Mouse (Mus musculus) bone marrow macrophage, adult 2 months (primary cell): ENCODE measurements around the gene Ppp4r1. TPM values are rescaled to one million over a fixed set of nuclear protein-coding genes. Genes with fewer than 3 reads are reported as not detected.
A peak's percentile ranks its signal among the peaks of the same experiment; 100 is the strongest.

Source experiments
- H3K27ac ChIP-seq: 2 replicates; pipeline ENCODE4 v1.5.1; 2012; ENCODE audit warnings: low read depth, low read length; ENCODE audit not compliant: insufficient read depth
- H3K4me1 ChIP-seq: 2 replicates; pipeline ENCODE4 v1.6.1; 2012; ENCODE audit warnings: low read length; ENCODE audit not compliant: control insufficient read depth, insufficient read depth
- H3K4me3 ChIP-seq: 2 replicates; pipeline ENCODE4 v1.5.1; 2012; ENCODE audit warnings: mild to moderate bottlenecking, low read length, moderate library complexity; ENCODE audit not compliant: insufficient read depth
- CTCF ChIP-seq: IDR thresholded peaks from 2 replicates; pipeline ENCODE4 v1.5.1; 2012; ENCODE audit warnings: low read depth, mild to moderate bottlenecking, low read length, moderate library complexity
- POLR2A ChIP-seq: IDR thresholded peaks from 2 replicates; pipeline ENCODE4 v1.6.1; 2012; ENCODE audit warnings: mild to moderate bottlenecking, low read depth, low read length, borderline replicate concordance
- polyA plus RNA-seq: library from polyadenylated mRNA; stranded (reverse); fragments of >200 nt; gene quantifications from 2 replicates; pipeline ENCODE4 v1.2.4, GENCODE M21; 2012; ENCODE audit not compliant: missing spikeins, insufficient read depth, insufficient read length

Gene Ppp4r1
- polyA plus RNA-seq, 1 experiment, result 58.9 TPM

DNA sequence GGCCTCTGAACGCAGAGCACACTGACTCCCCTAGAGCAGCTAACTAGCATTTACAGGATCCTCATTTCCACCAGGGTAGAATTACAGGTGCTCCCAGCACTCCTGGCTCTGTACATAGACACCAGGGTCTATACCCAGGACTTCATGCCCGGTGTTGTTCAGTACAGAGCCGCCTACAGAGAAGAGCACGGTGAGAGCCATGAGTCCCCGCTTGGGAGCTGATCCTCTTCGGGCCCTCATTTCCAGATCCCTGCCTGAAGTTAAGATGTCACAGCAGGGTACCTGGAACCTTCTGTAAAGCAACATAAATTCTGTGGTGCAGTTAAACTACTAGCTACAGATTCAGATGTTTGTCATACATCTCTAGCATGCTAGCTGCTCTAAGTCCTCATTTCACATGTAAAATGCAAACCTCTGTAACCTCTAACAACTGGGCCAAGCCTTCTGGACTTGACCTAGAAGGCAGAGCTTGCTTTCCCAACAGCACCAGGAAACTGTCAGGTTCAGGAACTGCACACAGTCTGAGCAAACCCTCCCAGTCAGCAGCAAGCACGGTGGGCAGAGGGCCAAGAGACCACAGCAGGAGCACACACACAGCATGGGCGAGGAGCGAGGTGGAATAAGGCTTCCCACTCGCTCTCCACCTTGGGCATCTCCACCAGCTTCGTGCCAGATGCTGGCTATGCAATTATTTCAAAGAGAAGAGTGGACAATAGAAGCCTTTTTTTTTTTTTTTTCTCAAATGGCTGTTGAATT is 65.5 kb downstream of the Ppp4r1 start:
- no peak overlapping the region for H3K4me3 ChIP-seq
- peaks cover 3% of the 10 kb centered on the region for H3K4me1 ChIP-seq
- no peak for TF ChIP-seq POLR2A
- no peak for TF ChIP-seq CTCF
- no peak overlapping the region for H3K27ac ChIP-seq

- TF ChIP-seq CTCF (no peak), POLR2A (no peak)
These were observed 68.1 kb downstream of the Ppp4r1 start for GRCm38 (mm10) chr17:65850487-65850886.

DNA sequence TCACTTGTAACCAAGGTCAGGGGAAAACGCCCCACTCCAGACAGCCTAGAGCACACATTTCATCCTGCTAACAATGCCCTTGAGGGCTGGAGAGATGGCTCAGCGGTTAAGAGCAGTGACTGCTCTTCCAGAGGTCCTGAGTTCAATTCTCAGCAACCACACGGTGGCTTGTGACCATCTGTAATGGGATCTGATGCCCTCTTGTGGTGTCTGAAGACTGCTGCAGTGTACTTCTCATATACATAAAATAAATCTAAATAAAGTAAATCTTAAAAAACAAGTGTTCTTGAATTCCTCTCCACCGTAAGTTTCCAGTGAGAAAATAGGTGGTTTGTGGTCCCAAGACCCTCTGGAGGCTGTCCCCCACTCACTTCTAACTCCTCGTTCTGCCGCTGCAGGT is 69.4 kb downstream of the Ppp4r1 start:
- no peak for TF ChIP-seq POLR2A
- TF ChIP-seq CTCF, result no peak
- H3K27ac ChIP-seq, result no peak overlapping the region
- no peak overlapping the region for H3K4me3 ChIP-seq
- H3K4me1 ChIP-seq, result peaks cover 21% of the 10 kb centered on the region

More at GRCm38 (mm10) chr17:65850487-65850886, 68.1 kb downstream of the Ppp4r1 start:
- Histone ChIP-seq H3K4me1 (peaks cover 21% of the 10 kb centered on the region), H3K27ac (no peak overlapping the region), H3K4me3 (no peak overlapping the region)

DNA sequence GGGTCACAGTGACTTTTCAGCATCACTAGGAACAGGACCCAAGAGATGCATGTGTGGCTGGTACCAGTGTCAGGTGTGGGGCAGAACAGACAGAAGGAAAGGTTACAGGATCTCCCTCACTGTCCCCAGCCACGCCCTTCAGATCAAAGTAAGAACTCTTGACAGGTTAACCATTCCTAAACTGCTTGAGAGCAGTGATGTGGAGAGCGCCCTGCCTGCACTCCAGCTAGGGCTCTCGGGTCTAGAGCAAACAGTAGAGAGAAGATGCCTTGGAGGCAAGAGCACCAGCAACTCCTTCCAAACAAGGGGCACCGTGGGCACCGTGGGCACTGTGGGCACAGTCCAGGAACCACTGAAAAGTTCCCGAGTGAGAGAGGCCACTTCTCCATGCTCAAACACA is 71.0 kb downstream of the Ppp4r1 start:
- no peak for TF ChIP-seq CTCF
- no peak for TF ChIP-seq POLR2A
- Histone ChIP-seq H3K4me1 (peaks cover 21% of the 10 kb centered on the region), H3K27ac (peak overlapping the region; percentile 64), H3K4me3 (no peak overlapping the region)

DNA sequence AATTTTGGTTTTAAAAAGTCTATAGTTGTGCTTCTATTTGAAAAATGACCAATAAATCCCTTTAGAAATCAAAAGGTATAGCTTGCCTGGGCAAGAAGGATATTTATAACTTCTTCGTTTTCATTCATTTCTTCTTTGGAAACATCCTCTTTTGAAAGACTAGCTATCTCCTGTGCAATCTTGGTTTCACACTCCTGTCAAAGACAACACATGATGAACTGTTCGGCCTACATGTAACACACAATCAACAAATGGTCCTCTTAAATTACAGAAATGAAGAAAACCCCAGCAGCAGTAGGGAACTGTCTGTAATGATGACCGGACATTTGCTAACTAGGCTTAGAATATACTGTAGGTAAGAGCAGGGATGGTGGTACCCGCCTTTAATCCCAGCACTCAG is 71.6 kb downstream of the Ppp4r1 start:
- no peak overlapping the region for H3K4me3 ChIP-seq
- H3K4me1 ChIP-seq, result peaks cover 21% of the 10 kb centered on the region
- H3K27ac ChIP-seq, result peak overlapping the region; percentile 64; the same call in 1 of the 2 replicates
- no peak for TF ChIP-seq CTCF
- no peak for TF ChIP-seq POLR2A

DNA sequence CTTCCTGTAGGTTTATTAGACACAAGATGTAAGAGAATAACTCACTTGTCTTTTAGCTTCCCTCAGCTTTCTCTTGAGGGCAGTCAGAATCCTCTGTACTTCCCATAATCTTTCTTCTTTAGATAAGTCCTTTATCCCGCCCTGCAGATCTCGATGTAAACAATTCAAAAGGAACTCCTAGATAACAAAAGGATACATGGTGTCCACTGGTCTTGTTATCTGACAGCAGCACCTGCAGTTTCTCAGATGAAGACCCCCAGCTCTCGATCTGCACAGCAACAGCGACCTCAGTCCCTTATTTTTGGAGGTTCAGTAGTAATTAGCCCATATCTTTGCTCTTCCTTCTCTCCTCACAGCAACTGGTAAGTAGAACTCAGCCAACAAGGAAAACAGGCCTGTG is 75.2 kb downstream of the Ppp4r1 start:
- TF ChIP-seq CTCF (no peak), POLR2A (no peak)
- no peak overlapping the region for H3K27ac ChIP-seq

GRCm38 (mm10) chr17:65862579-65862978 is 80.2 kb downstream of the Ppp4r1 start:
- Histone ChIP-seq H3K27ac (no peak overlapping the region), H3K4me3 (no peak overlapping the region), H3K4me1 (no peaks in the 10 kb centered on the region)
- TF ChIP-seq POLR2A (no peak), CTCF (peak; percentile 26; the same call in 1 of the 2 replicates)

More for the DNA sequence above, 75.2 kb downstream of the Ppp4r1 start:
- Histone ChIP-seq H3K4me3 (no peak overlapping the region), H3K4me1 (peaks cover 21% of the 10 kb centered on the region)

DNA sequence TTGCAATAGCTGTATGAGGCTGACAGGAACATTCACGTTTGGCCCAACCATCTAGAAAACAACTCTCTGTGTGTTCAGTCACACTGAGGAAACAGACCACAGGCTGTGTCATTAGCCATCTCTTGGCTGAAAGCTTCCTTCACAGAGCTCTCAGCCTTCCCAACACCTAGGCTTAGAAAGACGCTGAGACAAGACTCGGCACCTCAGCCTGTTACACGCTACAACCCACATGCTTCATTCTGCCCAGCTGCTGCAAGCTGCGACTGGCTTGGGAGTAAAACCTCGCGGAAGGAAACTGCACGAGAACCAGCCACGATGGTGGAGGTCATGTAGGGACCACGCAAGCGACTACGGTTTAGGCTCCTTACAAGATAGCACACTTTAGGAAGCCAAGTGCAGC is 81.5 kb downstream of the Ppp4r1 start:
- Histone ChIP-seq H3K4me1 (no peaks in the 10 kb centered on the region), H3K27ac (no peak overlapping the region), H3K4me3 (no peak overlapping the region)
- TF ChIP-seq POLR2A (no peak), CTCF (no peak)

- TF ChIP-seq CTCF (no peak), POLR2A (no peak)
- Histone ChIP-seq H3K4me1 (no peaks in the 10 kb centered on the region; the same call in 1 of the 2 replicates), H3K4me3 (no peak overlapping the region), H3K27ac (no peak overlapping the region)
These were observed 82.4 kb downstream of the Ppp4r1 start for GRCm38 (mm10) chr17:65864742-65865141.

DNA sequence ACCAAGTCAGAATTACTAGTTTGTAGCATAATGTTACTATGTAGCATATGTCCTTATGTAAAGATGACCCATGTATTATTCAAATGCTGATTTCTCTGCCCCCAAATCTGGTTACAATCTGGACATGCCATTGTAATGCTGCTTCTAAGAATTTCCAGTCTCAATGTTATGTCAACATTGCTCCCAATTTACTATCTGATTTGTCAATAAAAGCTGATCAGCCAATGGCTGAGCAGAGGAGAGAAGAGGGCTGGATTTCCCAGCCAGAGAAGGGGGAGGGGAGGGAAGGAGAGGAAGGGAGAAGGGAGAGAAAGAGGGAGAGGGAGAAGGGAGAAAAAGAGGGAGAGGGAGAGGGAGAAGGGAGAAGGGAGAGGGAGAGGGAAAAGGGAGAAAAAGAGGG is 82.9 kb downstream of the Ppp4r1 start:
- Histone ChIP-seq H3K4me1 (no peaks in the 10 kb centered on the region; the same call in 1 of the 2 replicates), H3K27ac (no peak overlapping the region), H3K4me3 (no peak overlapping the region)
- TF ChIP-seq CTCF, result no peak
- TF ChIP-seq POLR2A, result no peak

GRCm38 (mm10) chr17:65866201-65866600 is 83.8 kb downstream of the Ppp4r1 start:
- no peak for TF ChIP-seq POLR2A
- no peak for TF ChIP-seq CTCF
- Histone ChIP-seq H3K27ac (no peak overlapping the region), H3K4me1 (no peaks in the 10 kb centered on the region; the same call in 1 of the 2 replicates), H3K4me3 (no peak overlapping the region)
